Mouse (Mus musculus) stomach, embryonic 16.5 days (tissue): ENCODE measurements around the gene Pttg1ip. TPM values are rescaled to one million over a fixed set of nuclear protein-coding genes. Genes with fewer than 3 reads are reported as not detected.
A peak's percentile ranks its signal among the peaks of the same experiment; 100 is the strongest.

Experiments used
- ATAC-seq: fragments of 200-750 bp; cut with Nextera tagmentation; 2 replicates; pipeline ENCODE4 v1.8.0; 2017; ENCODE audit warnings: moderate number of reproducible peaks, moderate TSS enrichment; ENCODE audit not compliant: insufficient read depth, low FRiP score
- H3K27ac ChIP-seq: fragments of 300-500 bp; sonication (generic); 2 replicates; pipeline ENCODE4 v1.5.1; 2014; ENCODE audit warnings: low read length
- H3K27me3 ChIP-seq: fragments of 300-500 bp; sonication (generic); 2 replicates; pipeline ENCODE4 v1.6.1; 2014; ENCODE audit warnings: low read length, control low read depth, mixed read lengths; ENCODE audit not compliant: control insufficient read depth, insufficient read depth
- H3K36me3 ChIP-seq: fragments of 300-500 bp; sonication (generic); 2 replicates; pipeline ENCODE4 v1.6.1; 2014; ENCODE audit warnings: low read length; ENCODE audit not compliant: control insufficient read depth, insufficient read depth
- H3K4me1 ChIP-seq: fragments of 300-500 bp; sonication (generic); 2 replicates; pipeline ENCODE4 v1.6.1; 2014; ENCODE audit warnings: low read length, control low read depth, mixed read lengths; ENCODE audit not compliant: control insufficient read depth, insufficient read depth
- H3K4me2 ChIP-seq: fragments of 300-500 bp; sonication (generic); 2 replicates; pipeline ENCODE4 v1.6.1; 2014; ENCODE audit warnings: low read depth, low read length, mixed read lengths
- H3K4me3 ChIP-seq: fragments of 300-500 bp; sonication (generic); replicated peaks from 2 replicates; pipeline ENCODE4 v1.5.1; 2014; ENCODE audit warnings: mild to moderate bottlenecking, low read length
- H3K9ac ChIP-seq: fragments of 300-500 bp; sonication (generic); 2 replicates; pipeline ENCODE4 v1.6.1; 2014; ENCODE audit warnings: low read length
- H3K9me3 ChIP-seq: fragments of 300-500 bp; sonication (generic); replicated peaks from 2 replicates; pipeline ENCODE4 v1.6.1; 2016; ENCODE audit warnings: low read length, control low read depth; ENCODE audit not compliant: control insufficient read depth
- WGBS: fragments of 180-500 bp; shearing (Covaris S2); extraction: QIAGEN DNeasy Blood & Tissue Kit; methylation state at CpG from one replicate; pipeline ENCODE4 v1.1.7; 2014; 5-methylcytosine and 5-hydroxymethylcytosine counted together
- polyA plus RNA-seq: library from polyadenylated mRNA; unstranded; fragments of >200 nt; fragmentation: Nextera tagmentation; extraction: Ambion mirVana; gene quantifications from 2 replicates; pipeline ENCODE4 v1.2.1, GENCODE M21; 2015

The Pttg1ip gene
- 210 and 244 TPM in 2 replicates for polyA plus RNA-seq

- H3K4me1 ChIP-seq, result peaks cover 25% of the 10 kb centered on the region
- peak within 1 kb of the TSS; percentile 94 for H3K4me2 ChIP-seq
- H3K27ac ChIP-seq, result peak within 1 kb of the TSS; percentile 93
- ATAC-seq, result peak; percentile 96
- H3K4me3 ChIP-seq, result peak within 1 kb of the TSS; percentile 68
- peak within 1 kb of the TSS; percentile 84 for H3K9ac ChIP-seq
- under 1% methylated on average over 64 of the region's 64 CpGs for WGBS
- H3K9me3 ChIP-seq, result no peaks in the 10 kb centered on the region
- H3K27me3 ChIP-seq, result no peaks in the 10 kb centered on the region
- no peaks in the 10 kb centered on the region for H3K36me3 ChIP-seq
Observed at GRCm38 (mm10) chr10:77581408-77582284, at the start of gene Pttg1ip. Gene Pttg1ip, plus strand, starts transcription at chr10:77581720.

GRCm38 (mm10) chr10:77532020-77532413, 49.5 kb upstream of the Pttg1ip start:
- WGBS, result 76% methylated on average over 1 of the region's 1 CpGs
- ATAC-seq, result no peak
- no peaks in the 10 kb centered on the region for H3K27me3 ChIP-seq

GRCm38 (mm10) chr10:77536727-77537126, 44.8 kb upstream of the Pttg1ip start:
- H3K27me3 ChIP-seq, result no peaks in the 10 kb centered on the region
- H3K4me1 ChIP-seq, result no peaks in the 10 kb centered on the region
- no peak overlapping the region for H3K4me3 ChIP-seq
- no peak for ATAC-seq
- H3K36me3 ChIP-seq, result no peaks in the 10 kb centered on the region
- WGBS, result 54% methylated on average over 8 of the region's 8 CpGs
- H3K4me2 ChIP-seq, result no peak overlapping the region
- no peaks in the 10 kb centered on the region; the same call in 1 of the 2 replicates for H3K9me3 ChIP-seq
- no peak overlapping the region for H3K27ac ChIP-seq
- H3K9ac ChIP-seq, result no peak overlapping the region

More at GRCm38 (mm10) chr10:77532020-77532413, 49.5 kb upstream of the Pttg1ip start:
- no peaks in the 10 kb centered on the region; the same call in 1 of the 2 replicates for H3K9me3 ChIP-seq
- H3K4me1 ChIP-seq, result peaks cover 3% of the 10 kb centered on the region; the same call in 1 of the 2 replicates
- no peak overlapping the region for H3K4me2 ChIP-seq
- no peak overlapping the region for H3K27ac ChIP-seq
- H3K9ac ChIP-seq, result no peak overlapping the region
- H3K36me3 ChIP-seq, result no peaks in the 10 kb centered on the region
- H3K4me3 ChIP-seq, result no peak overlapping the region

- Histone ChIP-seq H3K9me3 (no peaks in the 10 kb centered on the region; the same call in 1 of the 2 replicates), H3K9ac (no peak overlapping the region), H3K36me3 (no peaks in the 10 kb centered on the region), H3K27ac (no peak overlapping the region), H3K4me2 (no peak overlapping the region), H3K4me3 (no peak overlapping the region), H3K4me1 (no peaks in the 10 kb centered on the region), H3K27me3 (no peaks in the 10 kb centered on the region)
- 79% methylated on average over 11 of the region's 11 CpGs for WGBS
- ATAC-seq, result no peak
Observed at GRCm38 (mm10) chr10:77537215-77538209, 44.0 kb upstream of the Pttg1ip start.

- Histone ChIP-seq H3K27me3 (no peaks in the 10 kb centered on the region), H3K27ac (no peak overlapping the region), H3K9ac (no peak overlapping the region), H3K9me3 (no peaks in the 10 kb centered on the region), H3K4me1 (no peaks in the 10 kb centered on the region), H3K36me3 (no peaks in the 10 kb centered on the region), H3K4me2 (no peak overlapping the region), H3K4me3 (no peak overlapping the region)
- WGBS, result 83% methylated on average over 7 of the region's 7 CpGs
- ATAC-seq, result no peak
Observed at GRCm38 (mm10) chr10:77539320-77539945, 42.1 kb upstream of the Pttg1ip start.

- 70% methylated on average over 4 of the region's 4 CpGs for WGBS
- no peaks in the 10 kb centered on the region for H3K9me3 ChIP-seq
- H3K36me3 ChIP-seq, result no peaks in the 10 kb centered on the region
Observed at GRCm38 (mm10) chr10:77540576-77541102, 40.9 kb upstream of the Pttg1ip start.

GRCm38 (mm10) chr10:77541864-77542666, 39.5 kb upstream of the Pttg1ip start:
- peak; percentile 29; the same call in 1 of the 2 replicates for ATAC-seq

More at GRCm38 (mm10) chr10:77540576-77541102, 40.9 kb upstream of the Pttg1ip start:
- Histone ChIP-seq H3K27ac (no peak overlapping the region), H3K9ac (no peak overlapping the region), H3K4me1 (no peaks in the 10 kb centered on the region), H3K27me3 (no peaks in the 10 kb centered on the region), H3K4me2 (no peak overlapping the region), H3K4me3 (no peak overlapping the region)
- no peak for ATAC-seq

GRCm38 (mm10) chr10:77543226-77543625, 38.3 kb upstream of the Pttg1ip start:
- Histone ChIP-seq H3K9me3 (no peaks in the 10 kb centered on the region), H3K4me1 (no peaks in the 10 kb centered on the region), H3K27ac (no peak overlapping the region), H3K36me3 (no peaks in the 10 kb centered on the region), H3K27me3 (no peaks in the 10 kb centered on the region), H3K4me2 (no peak overlapping the region), H3K9ac (no peak overlapping the region), H3K4me3 (no peak overlapping the region)
- 41% methylated on average over 7 of the region's 7 CpGs for WGBS
- no peak for ATAC-seq

More at GRCm38 (mm10) chr10:77541864-77542666, 39.5 kb upstream of the Pttg1ip start:
- no peaks in the 10 kb centered on the region for H3K27me3 ChIP-seq
- H3K4me2 ChIP-seq, result no peak overlapping the region
- H3K4me3 ChIP-seq, result no peak overlapping the region
- no peaks in the 10 kb centered on the region for H3K4me1 ChIP-seq
- no peaks in the 10 kb centered on the region for H3K36me3 ChIP-seq
- no peaks in the 10 kb centered on the region for H3K9me3 ChIP-seq
- H3K27ac ChIP-seq, result no peak overlapping the region
- 78% methylated on average over 10 of the region's 10 CpGs for WGBS
- no peak overlapping the region for H3K9ac ChIP-seq
